In the genomic region with DNA sequence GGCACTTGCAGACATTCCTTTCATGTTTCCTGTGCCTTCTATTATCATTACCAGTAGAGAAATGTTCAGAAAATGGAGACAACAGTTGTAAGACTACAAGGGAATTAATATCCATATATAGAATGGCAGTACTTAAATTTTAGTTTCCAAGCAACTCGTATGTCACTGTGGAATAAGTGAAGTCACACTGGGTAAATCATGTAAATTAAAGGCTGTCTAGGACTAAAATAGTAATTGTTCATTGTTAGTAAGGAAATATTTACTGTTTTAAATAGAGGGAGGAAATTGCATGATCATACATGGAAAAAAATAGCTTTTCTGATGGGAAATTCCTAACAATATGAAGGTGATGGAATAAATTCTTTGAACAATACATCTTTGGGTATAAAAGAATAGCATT, we compare ENCODE assay signal across 1 mouse cellular context.
TF ChIP-seq lines count a peak whose summit lies in the region.

No protein-coding gene starts in this region.

TF ChIP-seq in CH12.LX, 34 proteins besides CTCF, POLR2A, EP300 and RAD21 (continued from another document):
- TF ChIP-seq JUN (IDR thresholded peaks at IDR 0.05; ENCODE audit: insufficient read depth, low read depth, low read length) (peak; percentile 13; the same call in 1 of the 2 replicates), SMC3 (IDR thresholded peaks at IDR 0.05; ENCODE audit: low read depth, low read length) (no peak), JUND (conservative IDR thresholded peaks at IDR 0.05; ENCODE audit: low read depth, low read length) (no peak), ETS1 (conservative IDR thresholded peaks at IDR 0.05; ENCODE audit: low read depth, low read length) (no peak), ZNF384 (IDR thresholded peaks at IDR 0.05; ENCODE audit: low read depth, low read length) (no peak), MAX (IDR thresholded peaks at IDR 0.05; ENCODE audit: low read length) (no peak)
